ENCODE assay signal across 28 mouse cellular contexts in genomic region chr5:102552533-102552932, GRCm38 (mm10).
"Had no signal": no experiment of that assay in that cellular context is flagged by ENCODE, and none has a peak within 500 bp of the region (broad histone marks: within the 10 kb centered on the region; RNA-seq: fewer than 3 reads in every experiment).

No protein-coding gene starts in this region.

- H3K36me3 ChIP-seq: embryonic facial prominence, embryonic 10.5 days; embryonic facial prominence, embryonic 12.5 days; forebrain, embryonic 10.5 days; forebrain, embryonic 12.5 days; forebrain, embryonic 15.5 days had no signal

- H3K4me3 ChIP-seq: embryonic facial prominence, embryonic 10.5 days; embryonic facial prominence, embryonic 12.5 days; embryonic facial prominence, embryonic 13.5 days; embryonic facial prominence, embryonic 15.5 days; erythroblast, embryonic 14.5 days; forebrain, embryonic 10.5 days; forebrain, embryonic 12.5 days; forebrain, embryonic 13.5 days; forebrain, embryonic 15.5 days; gastrocnemius, adult 2 months; heart, adult 2 months had no signal

- DNase-seq: cerebellum, adult 8-10 months; cerebellum, adult 9-10 months; cerebellum, adult 9-11 months; cerebellum, postnatal 10 days; cerebellum, postnatal 14 days; cerebellum, postnatal 25 days; cerebellum, postnatal 36 days; embryo, embryonic 11 days; forebrain, postnatal 0 days; gastrocnemius, adult 2 months; gastrocnemius, postnatal 10 days; gastrocnemius, postnatal 14 days; gastrocnemius, postnatal 25 days; gastrocnemius, postnatal 36 days; heart, adult 11 months; heart, adult 18-20 months; heart, adult 2 months had no signal

- H3K4me2 ChIP-seq: embryonic facial prominence, embryonic 12.5 days; embryonic facial prominence, embryonic 13.5 days; embryonic facial prominence, embryonic 15.5 days; forebrain, embryonic 12.5 days; forebrain, embryonic 13.5 days; forebrain, embryonic 15.5 days had no signal

- H3K27ac ChIP-seq: embryonic facial prominence, embryonic 10.5 days; embryonic facial prominence, embryonic 12.5 days; forebrain, embryonic 10.5 days; forebrain, embryonic 12.5 days; forebrain, embryonic 13.5 days; forebrain, embryonic 15.5 days; gastrocnemius, adult 2 months; heart, adult 2 months had no signal

- H3K4me1 ChIP-seq: forebrain, embryonic 10.5 days; forebrain, embryonic 12.5 days; forebrain, embryonic 13.5 days; forebrain, embryonic 15.5 days had no signal

- H3K9ac ChIP-seq: embryonic facial prominence, embryonic 12.5 days; embryonic facial prominence, embryonic 13.5 days; embryonic facial prominence, embryonic 15.5 days; forebrain, embryonic 12.5 days; forebrain, embryonic 13.5 days; forebrain, embryonic 15.5 days; forebrain, postnatal 0 days had no signal

- H3K9me3 ChIP-seq: embryonic facial prominence, embryonic 10.5 days; embryonic facial prominence, embryonic 12.5 days; embryonic facial prominence, embryonic 13.5 days; embryonic facial prominence, embryonic 15.5 days; forebrain, embryonic 10.5 days; forebrain, embryonic 12.5 days; forebrain, embryonic 13.5 days; forebrain, embryonic 15.5 days had no signal

- ATAC-seq: forebrain, embryonic 13.5 days; forebrain, embryonic 14.5 days; forebrain, embryonic 15.5 days; forebrain, embryonic 16.5 days; forebrain, postnatal 0 days had no signal

- H3K27me3 ChIP-seq: embryonic facial prominence, embryonic 12.5 days; embryonic facial prominence, embryonic 13.5 days; embryonic facial prominence, embryonic 15.5 days; forebrain, embryonic 12.5 days; forebrain, embryonic 13.5 days; forebrain, embryonic 15.5 days had no signal
